In genomic region chr11:77492911-77493332, GRCm38 (mm10) we compare ENCODE assay signal across 8 mouse cellular contexts. TPM values are rescaled to one million over a fixed set of nuclear protein-coding genes. Genes with fewer than 3 reads are reported as not detected.
DNase-seq lines count a peak whose midpoint lies in the region; ATAC-seq and TF ChIP-seq lines count a peak whose summit lies in the region.

No protein-coding gene starts in this region.

- peak overlapping the region; percentile 78 for H3K27ac ChIP-seq in bone marrow macrophage, adult 2 months (ENCODE audit: insufficient read depth, low read depth, low read length)
- H3K27ac ChIP-seq in embryonic fibroblast, embryonic 13.5 days (ENCODE audit: insufficient read depth, low read length) = peak overlapping the region; percentile 89
- H3K27ac ChIP-seq in heart, embryonic 10.5 days = peak overlapping the region; percentile 97
- peak overlapping the region; percentile 94 for H3K27ac ChIP-seq in kidney, embryonic 15.5 days
- peak overlapping the region; percentile 80 for H3K27ac ChIP-seq in liver, embryonic 12.5 days
- H3K27ac ChIP-seq in stomach, embryonic 15.5 days = peak overlapping the region; percentile 94

- peak; percentile 69 for ATAC-seq in kidney, embryonic 15.5 days (replicated peaks; ENCODE audit: low FRiP score)
- ATAC-seq in liver, embryonic 12.5 days = peak; percentile 84
- ATAC-seq in stomach, embryonic 15.5 days (ENCODE audit: insufficient read depth, low FRiP score, low read depth) = peak; percentile 81

- peak overlapping the region; percentile 69 for H3K4me3 ChIP-seq in C2C12 (ENCODE audit: insufficient read depth, poor library complexity, severe bottlenecking)
- H3K4me3 ChIP-seq in bone marrow macrophage, adult 2 months (ENCODE audit: insufficient read depth, low read length) = peak overlapping the region; percentile 92
- peak overlapping the region; percentile 78 for H3K4me3 ChIP-seq in embryonic fibroblast, embryonic 13.5 days (ENCODE audit: insufficient read depth, low read length)
- peak overlapping the region; percentile 99 for H3K4me3 ChIP-seq in heart, embryonic 10.5 days
- H3K4me3 ChIP-seq in kidney, embryonic 15.5 days (replicated peaks) = peak overlapping the region; percentile 98
- peak overlapping the region; percentile 88 for H3K4me3 ChIP-seq in liver, embryonic 12.5 days
- H3K4me3 ChIP-seq in stomach, embryonic 15.5 days (replicated peaks) = peak overlapping the region; percentile 91

- peaks cover 71% of the 10 kb centered on the region for H3K79me2 ChIP-seq in C2C12 (ENCODE audit: control insufficient read depth, insufficient read depth)

- no peak for TF ChIP-seq CTCF in C2C12 (IDR thresholded peaks at IDR 0.05; ENCODE audit: control insufficient read depth, insufficient read depth, insufficient read length)
- no peak for TF ChIP-seq CTCF in bone marrow macrophage, adult 2 months (IDR thresholded peaks at IDR 0.05; ENCODE audit: low read depth, low read length)
- TF ChIP-seq CTCF in embryonic fibroblast, embryonic 13.5 days (IDR thresholded peaks at IDR 0.05; ENCODE audit: borderline replicate concordance, insufficient read depth, low read length) = no peak

- H3K4me2 ChIP-seq in kidney, embryonic 15.5 days = peak overlapping the region; percentile 99
- H3K4me2 ChIP-seq in liver, embryonic 12.5 days = peak overlapping the region; percentile 97
- peak overlapping the region; percentile 96 for H3K4me2 ChIP-seq in stomach, embryonic 15.5 days

- H3K79me3 ChIP-seq in C2C12 (ENCODE audit: low read depth) = peaks cover 55% of the 10 kb centered on the region

- peaks cover 7% of the 10 kb centered on the region for H3K36me3 ChIP-seq in C2C12 (ENCODE audit: control insufficient read depth, insufficient read depth)
- H3K36me3 ChIP-seq in heart, embryonic 10.5 days = no peaks in the 10 kb centered on the region
- 0 out of 2 replicates have a peak, but pooled peaks cover 3% of the 10 kb centered on the region for H3K36me3 ChIP-seq in kidney, embryonic 15.5 days
- H3K36me3 ChIP-seq in liver, embryonic 12.5 days = no peaks in the 10 kb centered on the region
- no peaks in the 10 kb centered on the region for H3K36me3 ChIP-seq in stomach, embryonic 15.5 days

- 0% methylated on average over 32 of the region's 32 CpGs for WGBS in heart, embryonic 10.5 days
- WGBS in kidney, embryonic 15.5 days = 0% methylated on average over 28 of the region's 32 CpGs
- WGBS in liver, embryonic 12.5 days (ENCODE audit: insufficient replicate concordance) = 0% methylated on average over 29 of the region's 32 CpGs
- 1% methylated on average over 31 of the region's 32 CpGs for WGBS in stomach, embryonic 15.5 days

- H3K4me1 ChIP-seq in bone marrow macrophage, adult 2 months (ENCODE audit: control insufficient read depth, insufficient read depth, low read length) = peaks cover 48% of the 10 kb centered on the region
- peaks cover 24% of the 10 kb centered on the region for H3K4me1 ChIP-seq in embryonic fibroblast, embryonic 13.5 days (ENCODE audit: control insufficient read depth, insufficient read depth, low read length)
- H3K4me1 ChIP-seq in heart, embryonic 10.5 days = peaks cover 83% of the 10 kb centered on the region
- H3K4me1 ChIP-seq in kidney, embryonic 15.5 days = peaks cover 83% of the 10 kb centered on the region
- H3K4me1 ChIP-seq in liver, embryonic 12.5 days = peaks cover 88% of the 10 kb centered on the region
- peaks cover 62% of the 10 kb centered on the region for H3K4me1 ChIP-seq in stomach, embryonic 15.5 days

- no peaks in the 10 kb centered on the region for H3K27me3 ChIP-seq in C2C12 (ENCODE audit: control insufficient read depth, insufficient read depth, insufficient read length)
- H3K27me3 ChIP-seq in heart, embryonic 10.5 days (ENCODE audit: insufficient read depth, poor library complexity, severe bottlenecking) = 0 out of 2 replicates have a peak, but pooled peaks cover 4% of the 10 kb centered on the region
- H3K27me3 ChIP-seq in kidney, embryonic 15.5 days = no peaks in the 10 kb centered on the region
- H3K27me3 ChIP-seq in liver, embryonic 12.5 days (replicated peaks) = peaks cover 29% of the 10 kb centered on the region
- no peaks in the 10 kb centered on the region for H3K27me3 ChIP-seq in stomach, embryonic 15.5 days (replicated peaks)

- peak; percentile 96 for DNase-seq in heart, embryonic 10.5 days (ENCODE audit: low spot score)
- DNase-seq in naive thymus-derived CD4-positive, alpha-beta T cell, adult 2 months (ENCODE audit: low read depth) = peak; percentile 94

- peak overlapping the region; percentile 83 for H3ac ChIP-seq in C2C12 (ENCODE audit: control insufficient read depth, insufficient read length, low read depth)

- H3K9ac ChIP-seq in kidney, embryonic 15.5 days = peak overlapping the region; percentile 96
- H3K9ac ChIP-seq in liver, embryonic 12.5 days = peak overlapping the region; percentile 76
- peak overlapping the region; percentile 55; the same call in 1 of the 2 replicates for H3K9ac ChIP-seq in stomach, embryonic 15.5 days

- no peak for TF ChIP-seq POLR2A in bone marrow macrophage, adult 2 months (IDR thresholded peaks at IDR 0.05; ENCODE audit: borderline replicate concordance, low read depth, low read length)
- 0 out of 2 replicates have a peak, but pooled peaks have one; percentile 51 for TF ChIP-seq POLR2A in embryonic fibroblast, embryonic 13.5 days (IDR thresholded peaks at IDR 0.05; ENCODE audit: low read depth, low read length)

- no peaks in the 10 kb centered on the region for H3K9me3 ChIP-seq in heart, embryonic 10.5 days
- no peaks in the 10 kb centered on the region for H3K9me3 ChIP-seq in kidney, embryonic 15.5 days (replicated peaks)
- H3K9me3 ChIP-seq in liver, embryonic 12.5 days (replicated peaks) = no peaks in the 10 kb centered on the region
- H3K9me3 ChIP-seq in stomach, embryonic 15.5 days = no peaks in the 10 kb centered on the region

TF ChIP-seq in C2C12, 6 proteins besides CTCF, POLR2A, EP300 and RAD21 (continues in another document):
- TF ChIP-seq MAX (IDR thresholded peaks at IDR 0.05) = no peak
- TF ChIP-seq MYOD1 (IDR thresholded peaks at IDR 0.05; ENCODE audit: control insufficient read depth, insufficient read length, low read depth) = no peak
- TF ChIP-seq CEBPB (IDR thresholded peaks at IDR 0.05; ENCODE audit: low read depth) = no peak

RNA-seq across cellular contexts. Expression of gene Git1, which starts 0.4 kb away (rescaled TPM):
- 56.7 TPM for polyA plus RNA-seq in C2C12 (2012; fragmentation: generic; extraction: Trizol)
- 29.4 and 34.0 TPM in 2 replicates for polyA plus RNA-seq in bone marrow macrophage, adult 2 months (2012; ENCODE audit: insufficient read depth, insufficient read length, missing spikeins)
- polyA plus RNA-seq in embryonic fibroblast, embryonic 13.5 days (2011; ENCODE audit: insufficient read length, low read depth, missing spikeins) = 37.9 and 41.2 TPM in 2 replicates
- polyA plus RNA-seq in heart, embryonic 10.5 days (2016; fragmentation: Nextera tagmentation; extraction: Ambion mirVana) = 9.0 and 11.9 TPM in 2 replicates
- 9.7 and 12.6 TPM in 2 replicates for polyA plus RNA-seq in kidney, embryonic 15.5 days (2015; fragmentation: Nextera tagmentation; extraction: Ambion mirVana)
- polyA plus RNA-seq in liver, embryonic 12.5 days (2016; fragmentation: Nextera tagmentation; extraction: Ambion mirVana) = 3.1 and 3.2 TPM in 2 replicates
- 9.7 and 10.9 TPM in 2 replicates for polyA plus RNA-seq in stomach, embryonic 15.5 days (2015; fragmentation: Nextera tagmentation; extraction: Ambion mirVana)

RNA-seq across cellular contexts. Expression of gene Ankrd13b, which starts 3.4 kb away (rescaled TPM):
- polyA plus RNA-seq in C2C12 (2012; fragmentation: generic; extraction: Trizol) = 64.3 TPM
- polyA plus RNA-seq in bone marrow macrophage, adult 2 months (2012; ENCODE audit: insufficient read depth, insufficient read length, missing spikeins) = 5.0 and 5.1 TPM in 2 replicates
- polyA plus RNA-seq in embryonic fibroblast, embryonic 13.5 days (2011; ENCODE audit: insufficient read length, low read depth, missing spikeins) = 12.3 and 15.6 TPM in 2 replicates
- polyA plus RNA-seq in heart, embryonic 10.5 days (2016; fragmentation: Nextera tagmentation; extraction: Ambion mirVana) = 2.5 and 3.5 TPM in 2 replicates
- 5.3 and 6.9 TPM in 2 replicates for polyA plus RNA-seq in kidney, embryonic 15.5 days (2015; fragmentation: Nextera tagmentation; extraction: Ambion mirVana)
- 2.1 and 2.5 TPM in 2 replicates for polyA plus RNA-seq in liver, embryonic 12.5 days (2016; fragmentation: Nextera tagmentation; extraction: Ambion mirVana)
- 5.9 and 6.2 TPM in 2 replicates for polyA plus RNA-seq in stomach, embryonic 15.5 days (2015; fragmentation: Nextera tagmentation; extraction: Ambion mirVana)

RNA-seq across cellular contexts. Expression of gene Abhd15, which starts 22.0 kb away (rescaled TPM):
- polyA plus RNA-seq in C2C12 (2012; fragmentation: generic; extraction: Trizol) = 1.5 TPM
- 10.4 and 10.5 TPM in 2 replicates for polyA plus RNA-seq in bone marrow macrophage, adult 2 months (2012; ENCODE audit: insufficient read depth, insufficient read length, missing spikeins)
- polyA plus RNA-seq in embryonic fibroblast, embryonic 13.5 days (2011; ENCODE audit: insufficient read length, low read depth, missing spikeins) = 0.37 and 1.0 TPM in 2 replicates
- 1.6 and 1.9 TPM in 2 replicates for polyA plus RNA-seq in heart, embryonic 10.5 days (2016; fragmentation: Nextera tagmentation; extraction: Ambion mirVana)
- polyA plus RNA-seq in kidney, embryonic 15.5 days (2015; fragmentation: Nextera tagmentation; extraction: Ambion mirVana) = 1.9 TPM in 2 replicates
- 3.0 and 3.6 TPM in 2 replicates for polyA plus RNA-seq in liver, embryonic 12.5 days (2016; fragmentation: Nextera tagmentation; extraction: Ambion mirVana)
- polyA plus RNA-seq in stomach, embryonic 15.5 days (2015; fragmentation: Nextera tagmentation; extraction: Ambion mirVana) = 4.0 and 5.2 TPM in 2 replicates

RNA-seq across cellular contexts. Expression of gene Trp53i13, which starts 22.9 kb away (rescaled TPM):
- polyA plus RNA-seq in C2C12 (2012; fragmentation: generic; extraction: Trizol) = 18.2 TPM
- 13.1 and 15.7 TPM in 2 replicates for polyA plus RNA-seq in bone marrow macrophage, adult 2 months (2012; ENCODE audit: insufficient read depth, insufficient read length, missing spikeins)
- 21.2 and 26.4 TPM in 2 replicates for polyA plus RNA-seq in embryonic fibroblast, embryonic 13.5 days (2011; ENCODE audit: insufficient read length, low read depth, missing spikeins)
- 25.2 and 30.2 TPM in 2 replicates for polyA plus RNA-seq in heart, embryonic 10.5 days (2016; fragmentation: Nextera tagmentation; extraction: Ambion mirVana)
- polyA plus RNA-seq in kidney, embryonic 15.5 days (2015; fragmentation: Nextera tagmentation; extraction: Ambion mirVana) = 34.8 and 41.2 TPM in 2 replicates
- polyA plus RNA-seq in liver, embryonic 12.5 days (2016; fragmentation: Nextera tagmentation; extraction: Ambion mirVana) = 9.3 and 11.1 TPM in 2 replicates
- 33.7 and 35.8 TPM in 2 replicates for polyA plus RNA-seq in stomach, embryonic 15.5 days (2015; fragmentation: Nextera tagmentation; extraction: Ambion mirVana)

RNA-seq across cellular contexts. Expression of gene Gm10392, which starts 26.1 kb away (rescaled TPM):
- not detected for polyA plus RNA-seq in C2C12 (2012; fragmentation: generic; extraction: Trizol)
- 0.32 TPM in 1 of 2 replicates, not detected in the other for polyA plus RNA-seq in bone marrow macrophage, adult 2 months (2012; ENCODE audit: insufficient read depth, insufficient read length, missing spikeins)
- polyA plus RNA-seq in embryonic fibroblast, embryonic 13.5 days (2011; ENCODE audit: insufficient read length, low read depth, missing spikeins) = not detected in 2 replicates
- 0.11 TPM in 1 of 2 replicates, not detected in the other for polyA plus RNA-seq in heart, embryonic 10.5 days (2016; fragmentation: Nextera tagmentation; extraction: Ambion mirVana)
- polyA plus RNA-seq in kidney, embryonic 15.5 days (2015; fragmentation: Nextera tagmentation; extraction: Ambion mirVana) = 0.27 TPM in 1 of 2 replicates, not detected in the other
- 0.12 and 0.19 TPM in 2 replicates for polyA plus RNA-seq in liver, embryonic 12.5 days (2016; fragmentation: Nextera tagmentation; extraction: Ambion mirVana)
- 0.13 and 0.15 TPM in 2 replicates for polyA plus RNA-seq in stomach, embryonic 15.5 days (2015; fragmentation: Nextera tagmentation; extraction: Ambion mirVana)

Comparison
In these comparisons a context has a peak if more than half of its experiments do, and no peak if none do; other contexts are left out.
1. Peak in every context shown above with its lines: DNase-seq, ATAC-seq, H3K4me3 ChIP-seq and H3K27ac ChIP-seq.